Comparison of ENCODE assay signal across 30 mouse cellular contexts in the genomic region with DNA sequence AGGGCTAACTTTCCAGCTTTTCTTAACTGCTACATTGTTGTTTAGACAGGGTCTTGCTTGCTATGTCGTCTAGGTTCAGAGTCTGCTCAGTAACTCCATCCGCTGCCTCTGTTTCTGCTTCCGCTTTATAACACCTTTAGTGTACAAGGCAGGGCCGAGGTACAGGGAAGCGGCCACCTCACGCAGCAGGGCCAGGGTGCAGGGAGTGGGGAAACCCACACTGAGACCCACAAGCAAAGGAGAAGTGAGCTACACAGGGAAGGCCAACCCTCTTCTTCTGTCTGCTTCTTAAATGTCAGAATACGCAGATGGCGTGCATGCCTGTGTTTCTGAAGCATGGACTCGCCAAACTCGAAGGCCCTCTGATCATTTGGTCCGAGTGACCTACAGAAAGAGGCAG.
A peak's percentile ranks its signal among the peaks of the same experiment; 100 is the strongest.
DNase-seq lines count a peak whose midpoint lies in the region; ATAC-seq and TF ChIP-seq lines count a peak whose summit lies in the region.
"Had no signal": no experiment of that assay in that cellular context is flagged by ENCODE, and none has a peak within 500 bp of the region (broad histone marks: within the 10 kb centered on the region; RNA-seq: fewer than 3 reads in every experiment).

No protein-coding gene starts in this region.

- no peak overlapping the region for H3K9ac ChIP-seq in hindbrain, embryonic 14.5 days
- H3K9ac ChIP-seq in midbrain, embryonic 14.5 days (replicated peaks; ENCODE audit: low read length): no peak overlapping the region
- H3K9ac ChIP-seq in midbrain, embryonic 16.5 days (ENCODE audit: low read depth, low read length): no peak overlapping the region
- H3K9ac ChIP-seq in liver, embryonic 16.5 days (ENCODE audit: low read depth, low read length): no peak overlapping the region
- H3K9ac ChIP-seq: embryonic facial prominence, embryonic 15.5 days; intestine, embryonic 15.5 days; lung, embryonic 15.5 days; midbrain, embryonic 15.5 days had no signal

- peaks cover 82% of the 10 kb centered on the region for H3K4me1 ChIP-seq in hindbrain, embryonic 10.5 days (replicated peaks)
- peaks cover 20% of the 10 kb centered on the region for H3K4me1 ChIP-seq in hindbrain, embryonic 14.5 days (replicated peaks; ENCODE audit: control insufficient read depth, insufficient read depth, low read length)
- peaks cover 37% of the 10 kb centered on the region for H3K4me1 ChIP-seq in midbrain, embryonic 14.5 days (ENCODE audit: control insufficient read depth, insufficient read depth, low read length)
- peaks cover 16% of the 10 kb centered on the region for H3K4me1 ChIP-seq in midbrain, embryonic 16.5 days (ENCODE audit: control insufficient read depth, insufficient read depth, low read length)
- peaks cover 76% of the 10 kb centered on the region for H3K4me1 ChIP-seq in liver, embryonic 16.5 days (ENCODE audit: control insufficient read depth, low read depth, low read length)
- H3K4me1 ChIP-seq in thymus, adult 2 months (replicated peaks; ENCODE audit: control insufficient read depth, insufficient read depth, low read length): peaks cover 33% of the 10 kb centered on the region
- peaks cover 16% of the 10 kb centered on the region for H3K4me1 ChIP-seq in lung, adult 2 months (ENCODE audit: control insufficient read depth, insufficient read depth, low read length)

- peak overlapping the region; percentile 17; the same call in 1 of the 2 replicates for H3K27ac ChIP-seq in hindbrain, embryonic 10.5 days
- H3K27ac ChIP-seq in hindbrain, embryonic 14.5 days: no peak overlapping the region
- H3K27ac ChIP-seq in midbrain, embryonic 14.5 days (replicated peaks; ENCODE audit: low read depth, low read length): 0 out of 2 replicates have a peak overlapping the region, but pooled peaks have one; percentile 10
- H3K27ac ChIP-seq in midbrain, embryonic 16.5 days (ENCODE audit: low read length): no peak overlapping the region
- peak overlapping the region; percentile 38; the same call in 1 of the 2 replicates for H3K27ac ChIP-seq in liver, embryonic 16.5 days (ENCODE audit: low read length)
- no peak overlapping the region for H3K27ac ChIP-seq in thymus, adult 2 months (ENCODE audit: control insufficient read depth, insufficient read depth, low read length)
- H3K27ac ChIP-seq: embryonic facial prominence, embryonic 15.5 days; hindbrain, postnatal 0 days; intestine, embryonic 15.5 days; layer of hippocampus, adult 2 months; left cerebral cortex, adult 2 months; lung, embryonic 15.5 days; midbrain, embryonic 15.5 days had no signal

- 88% methylated on average over 11 of the region's 11 CpGs for WGBS in hindbrain, embryonic 10.5 days
- WGBS in hindbrain, embryonic 14.5 days: 92% methylated on average over 11 of the region's 11 CpGs
- WGBS in midbrain, embryonic 14.5 days: 92% methylated on average over 11 of the region's 11 CpGs
- whole genome bisulfite sequencing in midbrain, embryonic 16.5 days: 89% methylated on average over 11 of the region's 11 CpGs
- 77% methylated on average over 11 of the region's 11 CpGs for WGBS in liver, embryonic 16.5 days (ENCODE audit: insufficient replicate concordance)
- 79% methylated on average over 11 of the region's 11 CpGs for WGBS in thymus, adult 2 months
- WGBS in lung, adult 2 months: 86% methylated on average over 11 of the region's 11 CpGs

- TF ChIP-seq CTCF in thymus, adult 2 months (IDR thresholded peaks at IDR 0.05; ENCODE audit: borderline replicate concordance, control insufficient read depth, extremely low read depth, insufficient read depth, low read length, poor library complexity): no peak
- TF ChIP-seq CTCF in lung, adult 2 months (IDR thresholded peaks at IDR 0.05; ENCODE audit: insufficient read depth, low read length): no peak

- no peak for ATAC-seq in hindbrain, embryonic 14.5 days (ENCODE audit: low FRiP score)
- no peak for ATAC-seq in midbrain, embryonic 14.5 days (ENCODE audit: low FRiP score, low TSS enrichment)
- no peak for ATAC-seq in midbrain, embryonic 16.5 days
- peak; percentile 44 to 47 for ATAC-seq in hematopoietic stem cell, adult 5-6 weeks (replicated peaks in 1 of 2; ENCODE audit: insufficient read depth in 1 of 2, low FRiP score in 2 of 2, low TSS enrichment in 1 of 2, low read depth in 1 of 2, poor library complexity in 2 of 2, severe bottlenecking in 2 of 2)
- no peak for ATAC-seq in liver, embryonic 16.5 days (ENCODE audit: low read depth)
- ATAC-seq: CD4-positive, CD25-positive, alpha-beta regulatory T cell, adult 4 months; forebrain, embryonic 14.5 days; hindbrain, postnatal 0 days; intestine, embryonic 15.5 days; midbrain, embryonic 15.5 days had no signal

- no peak for DNase-seq in hindbrain, embryonic 10.5 days (ENCODE audit: low spot score)
- DNase-seq in hindbrain, embryonic 14.5 days (ENCODE audit: low spot score): no peak
- DNase-seq in midbrain, embryonic 14.5 days: no peak
- DNase-seq in thymus, adult 2 months: no peak
- no peak for DNase-seq in lung, adult 2 months
- DNase-seq: adrenal gland, postnatal 25 days; cerebellum, adult 18-20 months; cerebellum, postnatal 10 days; gastrocnemius, postnatal 10 days; heart, postnatal 36 days; kidney, adult 2 months; kidney, postnatal 36 days; lung, postnatal 36 days; right cerebral cortex, postnatal 25 days; thymus, postnatal 4 days had no signal

- no peaks in the 10 kb centered on the region for H3K36me3 ChIP-seq in hindbrain, embryonic 10.5 days
- H3K36me3 ChIP-seq in hindbrain, embryonic 14.5 days (replicated peaks; ENCODE audit: control insufficient read depth, insufficient read depth): no peaks in the 10 kb centered on the region
- no peaks in the 10 kb centered on the region for H3K36me3 ChIP-seq in midbrain, embryonic 14.5 days (ENCODE audit: control insufficient read depth, insufficient read depth, low read length)
- H3K36me3 ChIP-seq in midbrain, embryonic 16.5 days (ENCODE audit: control insufficient read depth, insufficient read depth, low read length): no peaks in the 10 kb centered on the region
- H3K36me3 ChIP-seq in liver, embryonic 16.5 days (ENCODE audit: control insufficient read depth, insufficient read depth): no peaks in the 10 kb centered on the region
- H3K36me3 ChIP-seq in thymus, adult 2 months (ENCODE audit: control insufficient read depth, insufficient read depth, low read length): no peaks in the 10 kb centered on the region
- H3K36me3 ChIP-seq: embryonic facial prominence, embryonic 10.5 days; embryonic facial prominence, embryonic 15.5 days; intestine, embryonic 15.5 days; lung, embryonic 15.5 days; midbrain, embryonic 15.5 days had no signal

- no peaks in the 10 kb centered on the region for H3K9me3 ChIP-seq in hindbrain, embryonic 10.5 days
- no peaks in the 10 kb centered on the region for H3K9me3 ChIP-seq in hindbrain, embryonic 14.5 days (ENCODE audit: control insufficient read depth, low read length)
- no peaks in the 10 kb centered on the region for H3K9me3 ChIP-seq in midbrain, embryonic 14.5 days (ENCODE audit: control insufficient read depth, low read length)
- no peaks in the 10 kb centered on the region for H3K9me3 ChIP-seq in midbrain, embryonic 16.5 days (replicated peaks; ENCODE audit: control insufficient read depth, low read length, poor library complexity, severe bottlenecking)
- H3K9me3 ChIP-seq in liver, embryonic 16.5 days (replicated peaks; ENCODE audit: control insufficient read depth, low read length): no peaks in the 10 kb centered on the region
- H3K9me3 ChIP-seq: embryonic facial prominence, embryonic 10.5 days; embryonic facial prominence, embryonic 15.5 days; intestine, embryonic 15.5 days; lung, embryonic 15.5 days; megakaryocyte, embryonic 14.5 days; midbrain, embryonic 15.5 days had no signal

- H3K4me2 ChIP-seq in hindbrain, embryonic 14.5 days (replicated peaks): no peak overlapping the region
- no peak overlapping the region for H3K4me2 ChIP-seq in midbrain, embryonic 14.5 days (ENCODE audit: low read length)
- no peak overlapping the region for H3K4me2 ChIP-seq in midbrain, embryonic 16.5 days (ENCODE audit: low read length)
- H3K4me2 ChIP-seq in liver, embryonic 16.5 days (ENCODE audit: low read depth, low read length): no peak overlapping the region
- H3K4me2 ChIP-seq: embryonic facial prominence, embryonic 15.5 days; heart, embryonic 11.5 days; intestine, embryonic 15.5 days; lung, embryonic 15.5 days; midbrain, embryonic 15.5 days had no signal

- H3K27me3 ChIP-seq in hindbrain, embryonic 10.5 days (ENCODE audit: insufficient read depth, poor library complexity, severe bottlenecking): peaks cover 13% of the 10 kb centered on the region
- no peaks in the 10 kb centered on the region for H3K27me3 ChIP-seq in hindbrain, embryonic 14.5 days (ENCODE audit: control insufficient read depth, insufficient read depth, low read length)
- H3K27me3 ChIP-seq in midbrain, embryonic 14.5 days (ENCODE audit: control insufficient read depth, insufficient read depth, low read length): no peaks in the 10 kb centered on the region
- H3K27me3 ChIP-seq in midbrain, embryonic 16.5 days (ENCODE audit: control insufficient read depth, insufficient read depth, low read depth, low read length): no peaks in the 10 kb centered on the region
- no peaks in the 10 kb centered on the region for H3K27me3 ChIP-seq in liver, embryonic 16.5 days (ENCODE audit: control insufficient read depth, insufficient read depth, low read depth, low read length)
- no peaks in the 10 kb centered on the region for H3K27me3 ChIP-seq in thymus, adult 2 months (ENCODE audit: control insufficient read depth, insufficient read depth, low read length)
- H3K27me3 ChIP-seq: embryonic facial prominence, embryonic 15.5 days; intestine, embryonic 15.5 days; lung, embryonic 15.5 days; megakaryocyte, embryonic 14.5 days; midbrain, embryonic 15.5 days had no signal

- H3K4me3 ChIP-seq in hindbrain, embryonic 10.5 days: no peak overlapping the region
- H3K4me3 ChIP-seq in hindbrain, embryonic 14.5 days (replicated peaks; ENCODE audit: low read length): no peak overlapping the region
- no peak overlapping the region for H3K4me3 ChIP-seq in midbrain, embryonic 14.5 days (replicated peaks; ENCODE audit: low read depth, low read length)
- no peak overlapping the region for H3K4me3 ChIP-seq in midbrain, embryonic 16.5 days (ENCODE audit: low read depth, low read length)
- H3K4me3 ChIP-seq in liver, embryonic 16.5 days (ENCODE audit: low read depth, low read length): no peak overlapping the region
- no peak overlapping the region for H3K4me3 ChIP-seq in thymus, adult 2 months (ENCODE audit: control insufficient read depth, insufficient read depth, low read length)
- no peak overlapping the region for H3K4me3 ChIP-seq in lung, adult 2 months (replicated peaks; ENCODE audit: extremely low read depth, low read depth, low read length)
- H3K4me3 ChIP-seq: embryonic facial prominence, embryonic 10.5 days; embryonic facial prominence, embryonic 15.5 days; intestine, embryonic 15.5 days; layer of hippocampus, adult 2 months; left cerebral cortex, adult 2 months; lung, embryonic 15.5 days; midbrain, embryonic 15.5 days had no signal

- no peak for TF ChIP-seq POLR2A in thymus, adult 2 months (IDR thresholded peaks at IDR 0.05; ENCODE audit: control insufficient read depth, extremely low read depth, insufficient read depth, low read length, poor library complexity)
- no peak for TF ChIP-seq POLR2A in lung, adult 2 months (IDR thresholded peaks at IDR 0.05; ENCODE audit: borderline replicate concordance, extremely low read depth, low read depth, low read length)

Comparison
In these comparisons a context has a peak if more than half of its experiments do, and no peak if none do; other contexts are left out.
1. H3K27ac ChIP-seq: peak in hindbrain, embryonic 10.5 days (single experiment), midbrain, embryonic 14.5 days (single experiment) and liver, embryonic 16.5 days (single experiment); none in hindbrain, embryonic 14.5 days (single experiment), midbrain, embryonic 16.5 days (single experiment) and thymus, adult 2 months (single experiment).
2. ATAC-seq: peak in hematopoietic stem cell, adult 5-6 weeks (2 of 2); none in hindbrain, embryonic 14.5 days (single experiment), midbrain, embryonic 14.5 days (single experiment), midbrain, embryonic 16.5 days (single experiment) and liver, embryonic 16.5 days (single experiment).